Mouse (Mus musculus): ENCODE data around the gene Tmem270.

- TF ChIP-seq CTCF (IDR thresholded peaks at IDR 0.05) (no peak), EP300 (IDR thresholded peaks at IDR 0.05; ENCODE audit: insufficient read depth, low read depth, low read length) (no peak)
These were observed 9.6 kb downstream of the Tmem270 start for GRCm38 (mm10) chr5:134896965-134897364.

All from heart, adult 2 months (tissue).